Mouse (Mus musculus) thymus, adult 2 months (tissue): ENCODE results near the gene Dcun1d3.

Experiments used
- CTCF ChIP-seq: fragments of 200-500 bp; IDR thresholded peaks from 2 replicates; pipeline ENCODE4 v1.5.1; 2012; ENCODE audit warnings: mild to moderate bottlenecking, control low read depth, low read length, moderate library complexity, borderline replicate concordance; ENCODE audit not compliant: control insufficient read depth, poor library complexity, insufficient read depth; ENCODE audit errors: extremely low read depth
- POLR2A ChIP-seq: fragments of 200-500 bp; IDR thresholded peaks from 2 replicates; pipeline ENCODE4 v1.6.1; 2012; ENCODE audit warnings: mild to moderate bottlenecking, low read length, control low read depth, moderate library complexity; ENCODE audit not compliant: control insufficient read depth, poor library complexity, insufficient read depth; ENCODE audit errors: extremely low read depth

DNA sequence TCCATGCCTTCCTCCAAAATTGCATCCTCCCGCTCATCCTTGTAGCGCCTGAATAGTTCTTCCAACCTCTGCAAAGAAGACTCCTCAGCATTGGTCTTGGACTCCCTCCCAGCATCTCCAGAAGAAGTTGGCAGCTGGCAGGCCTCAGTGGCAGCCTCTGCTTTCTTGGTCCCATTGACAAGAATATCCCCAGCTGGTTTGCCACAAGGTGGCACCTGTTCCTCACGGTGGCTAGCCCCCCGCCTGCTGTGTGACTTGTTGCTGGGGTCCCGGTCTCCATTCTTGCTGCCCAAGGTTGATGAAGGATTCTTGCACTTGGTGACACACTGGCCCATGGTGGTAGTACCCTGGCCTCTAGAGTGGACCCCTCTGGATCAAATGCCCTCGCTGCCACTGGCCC, 36.6 kb downstream of the Dcun1d3 start:
- no peak for TF ChIP-seq CTCF
- no peak for TF ChIP-seq POLR2A
